Mouse (Mus musculus) Patski (cell line): ENCODE measurements around the gene Pdlim3. TPM values are rescaled to one million over a fixed set of nuclear protein-coding genes. Genes with fewer than 3 reads are reported as not detected.

Source experiments
- ATAC-seq: fragments of 100-300 bp; one replicate; pipeline ENCODE4 v1.8.0; 2021
- CTCF ChIA-PET: fragments of 350-600 bp; sonication (Branson Sonifier 250); formaldehyde crosslinking; loops from one replicate; lab custom pipeline; 2022; ENCODE audit warnings: inconsistent platforms; lab: Charles Lee
- POLR2A ChIA-PET: fragments of 350-600 bp; sonication (Branson Sonifier 250); formaldehyde crosslinking; loops from one replicate; lab custom pipeline; 2022; ENCODE audit warnings: antibody characterized with exemption, inconsistent platforms; lab: Charles Lee
- DNase-seq: peaks from one replicate; pipeline ENCODE4 v3.0.0-alpha.2; 2011; ENCODE audit warnings: low read depth, low spot score
- H3K27me3 ChIP-seq: fragments of 371-371 bp; one replicate; pipeline ENCODE4 v1.5.1; 2021
- CTCF ChIP-seq: fragments of 100-300 bp; IDR thresholded peaks from one replicate; pipeline ENCODE4 v1.5.1; 2021
- in situ Hi-C: fragments of 300-500 bp; cut with MboI; formaldehyde crosslinking; loops from 3 replicates; pipeline ENCODE4 v1.11.1; 2018; ENCODE audit warnings: low pct_unique_long_range_greater_than_20kb, mixed read lengths
- polyA plus RNA-seq: library from polyadenylated mRNA; unstranded; gene quantifications from one replicate; pipeline ENCODE4 v1.2.3, GENCODE M21; 2021

Pdlim3 gene
- polyA plus RNA-seq, 1 experiment from 2014 or later, result not detected

DNA sequence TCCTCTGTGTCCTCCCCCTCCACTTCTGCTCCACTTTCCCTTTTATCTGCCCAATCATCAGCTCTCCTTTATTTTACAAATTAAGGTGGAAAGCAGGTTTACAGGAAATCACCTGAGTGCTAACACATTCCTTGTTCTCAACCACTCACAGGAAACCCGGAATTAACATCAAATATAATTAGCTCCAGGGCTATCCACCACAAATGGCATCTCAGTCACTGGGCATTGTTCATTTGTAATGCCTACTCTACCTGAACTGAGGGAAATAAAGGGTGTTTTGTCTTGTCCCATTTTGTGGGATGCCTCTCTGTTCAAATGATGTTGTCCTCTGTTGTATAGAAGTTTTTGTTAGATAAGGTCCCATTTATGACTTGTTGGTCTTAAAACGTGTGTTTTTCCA, 65.4 kb downstream of the Pdlim3 start:
- POLR2A ChIA-PET, result no interaction called here
- ATAC-seq, result no peak
- in situ Hi-C loops, result no loop called here
- TF ChIP-seq CTCF, result no peak
- CTCF ChIA-PET, result no interaction called here
- DNase-seq, result no peak
- no peaks in the 10 kb centered on the region for H3K27me3 ChIP-seq

Other genes starting within 250 kb of the Pdlim3 start
- not detected for gene Ccdc110, start 49.2 kb downstream of the Pdlim3 start, polyA plus RNA-seq
- gene 1700029J07Rik, start 89.8 kb downstream of the Pdlim3 start, polyA plus RNA-seq, result 8.1 TPM
- 57.3 TPM for gene Ufsp2, start 90.1 kb downstream of the Pdlim3 start, polyA plus RNA-seq
- gene Lrp2bp, start 113.8 kb downstream of the Pdlim3 start, polyA plus RNA-seq, result 0.23 TPM
- 14.2 TPM for gene Ankrd37, start 120.2 kb downstream of the Pdlim3 start, polyA plus RNA-seq